Mouse (Mus musculus): ENCODE data around the gene Nfrkb.

DNA sequence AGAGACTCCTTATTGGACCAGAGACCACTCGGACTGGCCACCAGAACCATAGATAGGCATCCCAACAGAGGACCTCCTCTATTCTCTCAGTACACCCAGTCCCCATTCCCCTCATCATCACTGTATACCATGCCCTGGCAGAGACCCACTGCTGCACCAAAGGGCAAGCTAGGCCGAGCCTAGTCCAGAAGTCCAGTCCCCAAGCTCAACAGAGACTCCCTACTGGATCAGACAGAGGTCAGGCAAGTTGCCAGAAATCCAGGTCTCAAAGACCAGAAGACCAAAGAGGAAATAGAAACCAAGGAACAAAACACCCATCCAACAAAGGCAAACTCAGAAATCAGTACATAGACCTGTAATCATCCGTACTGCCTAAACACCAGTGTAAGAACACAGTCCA lies 14.3 kb upstream of the Nfrkb start:
- TF ChIP-seq TAL1 (IDR thresholded peaks at IDR 0.05; ENCODE audit: low read length) = no peak
- TF ChIP-seq GATA1 (IDR thresholded peaks at IDR 0.05; ENCODE audit: low read length) = no peak

Measured in erythroblast, embryonic 14.5 days (primary cell).